Mouse (Mus musculus) cerebellum, postnatal 4 days (tissue): ENCODE data around the gene Map4k1.

Experiments used
- DNase-seq, 2 experiments: peaks; one replicate each; pipeline ENCODE4 v3.0.0; 2022; ENCODE audit warnings: low spot score in 2 of 2, mixed read lengths in 1 of 2

Gene Map4k1

DNA sequence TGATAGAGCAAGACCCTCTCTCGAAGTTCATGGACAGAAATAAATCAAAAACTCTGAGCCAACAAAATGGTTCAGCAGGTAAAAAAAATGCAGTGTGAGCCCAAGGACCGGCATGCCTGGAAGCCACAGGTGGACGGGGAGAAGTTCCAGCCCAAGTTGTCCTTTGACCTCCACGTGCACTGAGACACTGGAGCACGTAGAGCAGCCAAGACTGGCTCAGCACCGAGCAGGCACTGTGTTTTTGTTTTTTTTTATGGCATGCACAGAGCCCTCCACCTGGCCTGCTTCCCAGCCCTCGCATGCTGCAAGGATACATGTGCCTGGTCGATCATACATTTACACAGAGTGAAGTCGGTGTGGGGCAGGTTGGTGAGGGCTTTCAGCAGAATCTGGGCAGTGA, 4.3 kb upstream of the Map4k1 start:
- DNase-seq: no peak

DNA sequence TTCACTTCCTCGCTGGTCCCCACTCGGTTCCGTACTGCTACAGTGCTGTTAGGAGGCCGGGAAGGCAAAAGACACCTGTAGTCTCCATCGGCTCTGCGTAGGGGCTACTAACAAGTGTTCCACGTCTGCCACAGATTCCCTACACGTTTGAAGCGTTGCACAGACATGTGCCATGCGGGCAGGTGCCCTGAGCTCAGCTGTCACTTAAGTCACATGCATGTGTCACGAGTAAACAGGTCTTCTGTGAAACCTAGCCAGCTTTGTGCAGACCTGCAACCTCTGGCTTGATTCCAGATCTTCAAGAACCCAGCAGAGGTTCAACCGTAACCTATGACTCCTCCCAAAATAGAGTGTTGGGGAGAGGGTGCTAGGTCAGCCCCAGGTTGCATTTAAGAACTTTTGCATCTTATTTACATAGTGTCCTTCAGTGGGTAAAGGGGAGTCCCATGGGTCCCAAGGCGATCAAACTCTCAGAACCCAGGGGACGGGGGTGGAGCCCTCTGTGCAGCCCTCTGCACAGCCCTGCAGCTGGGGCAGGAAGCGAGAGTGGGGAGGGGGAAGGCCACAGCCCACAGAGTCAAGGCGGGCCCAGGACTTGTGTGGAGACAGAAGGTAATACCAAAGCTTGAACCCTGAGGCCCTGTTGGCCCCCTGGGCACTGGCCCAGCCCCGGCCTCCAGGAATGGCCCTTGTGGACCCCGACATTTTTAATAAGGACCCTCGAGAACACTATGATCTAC, 594 bp downstream of the Map4k1 start:
- no peak for DNase-seq

DNA sequence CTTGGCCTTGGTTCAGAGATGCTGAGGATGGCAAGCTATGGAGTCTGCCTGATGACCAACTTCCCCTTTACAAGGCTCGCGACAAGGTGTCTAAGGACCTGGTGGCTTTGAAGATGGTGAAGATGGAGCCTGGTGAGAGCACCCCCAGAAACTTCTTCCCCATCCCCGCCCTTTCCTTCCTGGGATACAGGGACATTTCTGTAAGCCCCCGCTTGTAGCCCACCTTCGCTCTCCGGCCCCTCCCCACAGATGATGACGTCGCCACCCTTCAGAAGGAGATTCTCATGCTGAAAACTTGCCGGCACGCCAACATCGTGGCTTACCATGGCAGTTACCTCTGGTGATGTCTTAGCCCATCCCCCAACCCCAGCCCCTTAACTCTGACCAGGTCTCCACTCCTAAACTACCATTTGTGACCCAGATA, 1.3 kb downstream of the Map4k1 start:
- DNase-seq: no peak

DNA sequence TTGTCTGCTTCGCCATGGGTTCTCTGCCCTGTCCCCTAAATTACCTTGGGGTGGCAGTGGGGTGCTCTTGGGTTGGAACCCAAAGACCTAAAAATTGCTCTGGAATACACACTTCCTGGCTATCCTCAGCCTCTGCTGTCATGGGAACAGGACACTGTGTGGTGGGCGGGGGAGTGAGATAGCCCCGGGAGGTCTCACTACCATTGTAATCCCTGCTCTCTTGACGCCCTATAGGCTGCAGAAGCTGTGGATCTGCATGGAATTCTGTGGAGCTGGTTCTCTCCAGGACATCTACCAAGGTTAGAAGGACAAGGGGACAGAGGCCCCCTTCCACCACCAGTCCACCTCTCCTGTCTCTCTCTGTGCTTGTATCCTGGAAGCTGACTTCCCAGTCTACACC, 2.0 kb downstream of the Map4k1 start:
- no peak for DNase-seq

DNA sequence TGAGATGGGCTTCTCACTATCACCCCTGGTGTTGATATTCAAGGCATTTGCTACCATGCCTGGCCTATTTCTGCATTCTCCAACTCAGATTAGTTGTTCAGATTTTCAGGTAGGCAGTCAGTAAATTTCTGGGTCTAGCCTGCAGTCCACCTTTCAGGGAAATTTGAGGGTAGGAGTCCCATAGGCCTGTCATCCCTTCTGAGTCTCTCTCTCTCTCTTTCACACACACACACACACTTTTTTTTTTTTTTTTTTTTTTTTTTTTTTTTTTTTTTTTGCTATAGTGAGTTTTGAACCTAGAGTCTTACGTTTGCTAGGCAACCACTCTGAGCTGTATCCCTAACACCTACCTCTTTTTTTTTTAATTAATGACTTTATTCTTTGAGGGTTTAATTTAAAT, 2.6 kb downstream of the Map4k1 start:
- DNase-seq: no peak

DNA sequence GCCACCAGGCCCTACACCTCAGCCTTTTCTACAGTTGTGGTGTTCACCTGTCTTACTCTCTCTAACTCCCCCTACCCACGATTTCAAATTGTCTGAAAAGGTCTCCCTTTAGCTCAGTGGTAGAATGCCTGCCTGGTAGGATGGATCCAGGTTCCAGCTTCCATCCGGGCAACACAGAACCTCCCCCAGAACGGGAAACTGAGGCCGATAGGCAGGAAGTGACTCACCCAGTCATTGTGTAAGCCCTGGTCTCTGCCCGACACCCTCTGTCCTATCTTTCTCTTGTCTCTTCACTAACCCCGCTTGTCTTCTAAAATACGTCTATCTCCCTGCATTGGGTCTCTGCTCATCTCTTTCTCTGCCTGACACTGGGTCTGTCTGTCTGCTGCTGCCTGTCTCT, 3.4 kb downstream of the Map4k1 start:
- DNase-seq: no peak

DNA sequence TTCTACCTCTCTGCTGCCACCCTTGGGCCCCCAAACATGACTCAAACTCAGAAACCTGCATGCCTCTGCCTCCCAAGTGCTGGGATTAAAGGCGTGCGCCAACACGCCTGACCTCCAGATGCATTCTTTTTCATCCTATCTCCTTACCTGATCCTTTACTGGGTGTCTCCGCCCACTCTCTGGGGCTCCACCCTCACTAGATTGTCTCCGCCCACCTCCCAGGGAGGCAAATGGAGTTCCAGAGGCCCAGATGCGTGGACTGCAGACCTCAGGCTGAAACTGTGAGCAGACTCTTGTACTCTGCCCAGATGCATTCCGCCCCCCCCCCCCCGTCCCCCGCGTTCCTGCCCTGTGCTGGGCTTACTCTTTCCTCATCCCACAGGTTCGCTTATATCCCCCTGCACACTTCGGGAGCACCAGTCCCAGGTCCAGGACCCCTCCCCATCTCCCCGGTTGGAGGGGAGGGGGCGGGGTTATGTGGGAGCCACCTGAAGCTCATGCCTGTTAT, 9.0 kb downstream of the Map4k1 start:
- no peak for DNase-seq

DNA sequence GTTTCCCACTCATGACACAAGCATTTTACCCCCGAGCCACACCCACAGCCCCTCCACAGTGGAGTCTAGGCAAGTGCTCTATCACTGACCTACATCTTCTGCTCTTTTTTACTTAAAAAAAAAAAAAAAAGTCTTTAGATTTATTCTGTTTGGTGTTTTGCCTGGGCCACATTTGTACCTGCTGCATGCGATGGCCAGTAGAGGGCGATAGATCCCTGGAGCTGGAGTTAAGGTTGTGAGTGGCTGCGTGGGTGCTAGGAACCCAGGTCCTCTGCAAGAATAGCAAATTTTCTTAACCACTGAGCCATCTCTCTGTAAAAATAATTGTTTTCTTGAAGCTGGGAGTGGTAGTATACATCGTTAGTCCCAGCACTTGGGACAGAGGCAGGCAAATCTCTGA, 9.8 kb downstream of the Map4k1 start:
- DNase-seq: no peak

DNA sequence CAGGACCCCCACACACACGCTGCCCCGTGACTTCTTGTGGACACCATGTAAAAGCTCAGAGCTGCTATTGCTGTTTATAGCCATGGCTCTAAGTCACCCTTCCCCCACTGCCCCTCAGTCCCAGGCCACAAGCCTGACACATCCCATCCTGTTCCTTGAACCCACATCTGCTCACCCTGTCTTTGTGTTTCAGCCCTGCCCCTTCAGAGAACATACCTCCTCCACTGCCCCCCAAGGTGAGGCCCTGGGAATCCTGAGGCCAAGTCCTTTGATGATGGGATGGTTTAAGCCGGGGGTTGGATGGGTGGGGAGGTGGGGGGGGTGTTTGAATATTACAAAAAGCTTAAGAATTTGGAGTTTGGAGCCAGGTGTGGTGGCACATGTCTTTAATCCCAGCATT, 11.1 kb downstream of the Map4k1 start:
- DNase-seq: no peak

DNA sequence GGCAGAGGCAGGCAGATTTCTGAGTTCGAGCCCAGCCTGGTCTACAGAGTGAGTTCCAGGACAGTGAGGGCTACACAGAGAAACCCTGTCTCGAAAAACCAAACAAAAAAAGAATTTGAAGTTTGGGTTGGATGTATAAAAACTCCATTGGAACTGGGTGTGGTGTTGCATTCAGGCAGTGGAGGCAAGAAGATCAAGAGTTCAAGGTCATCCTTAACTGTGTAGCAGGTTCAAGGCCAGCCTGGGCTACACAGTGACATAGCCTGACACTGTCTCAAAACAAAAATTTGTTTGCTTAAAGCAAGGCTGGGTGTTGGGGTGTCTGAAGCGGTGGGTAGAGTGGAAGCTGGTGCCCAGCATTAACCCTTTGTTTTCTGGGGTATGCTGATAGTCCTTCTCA, 11.6 kb downstream of the Map4k1 start:
- DNase-seq: no peak

DNA sequence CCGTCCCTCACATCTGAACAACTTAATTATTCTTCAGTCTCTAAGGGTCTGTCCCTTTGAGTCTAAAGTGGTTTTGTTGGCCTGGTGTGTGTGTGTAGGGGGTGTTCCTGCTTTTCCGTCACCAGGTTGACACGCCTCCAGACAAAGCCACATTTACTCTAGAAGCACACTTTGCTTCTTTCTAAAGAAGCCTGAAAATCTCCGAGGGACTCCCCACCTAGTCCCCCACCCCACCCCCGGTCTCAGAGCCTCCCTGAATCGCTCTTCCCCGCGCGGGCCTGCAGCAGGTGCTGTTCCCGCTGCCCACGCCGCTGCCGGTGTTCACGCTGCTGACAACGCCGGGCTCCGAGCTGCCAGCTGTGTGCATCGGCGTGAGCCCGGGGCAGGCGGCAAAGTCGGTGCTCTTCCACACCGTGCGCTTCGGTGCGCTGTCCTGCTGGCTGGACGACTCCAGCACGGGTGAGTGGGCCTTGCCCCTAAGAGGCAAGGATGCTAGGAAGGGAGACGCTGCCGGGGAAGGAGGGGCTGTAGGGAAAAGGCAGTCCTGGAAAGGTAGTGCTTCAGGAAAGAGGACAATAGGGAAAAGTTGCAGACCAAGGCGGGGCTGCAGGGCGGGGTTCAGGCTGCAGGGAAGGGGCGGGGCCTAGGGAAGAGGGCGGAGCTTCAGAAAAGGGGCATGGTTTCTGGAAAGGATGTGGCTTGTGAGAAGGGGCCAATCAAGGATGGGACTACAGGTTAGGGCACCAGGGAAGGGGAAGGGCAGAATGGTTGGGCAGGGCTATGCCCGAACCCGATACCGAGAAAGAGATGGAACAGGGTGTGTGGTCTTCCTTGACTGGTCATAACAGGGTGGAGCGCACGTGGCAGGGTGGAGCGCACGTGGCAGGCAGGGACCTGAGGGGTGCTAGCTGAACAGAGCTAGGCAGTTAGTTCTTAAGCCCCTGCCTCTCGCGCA, 19.1 kb downstream of the Map4k1 start:
- peak in 1 of 2 experiments; percentile 47 for DNase-seq

DNA sequence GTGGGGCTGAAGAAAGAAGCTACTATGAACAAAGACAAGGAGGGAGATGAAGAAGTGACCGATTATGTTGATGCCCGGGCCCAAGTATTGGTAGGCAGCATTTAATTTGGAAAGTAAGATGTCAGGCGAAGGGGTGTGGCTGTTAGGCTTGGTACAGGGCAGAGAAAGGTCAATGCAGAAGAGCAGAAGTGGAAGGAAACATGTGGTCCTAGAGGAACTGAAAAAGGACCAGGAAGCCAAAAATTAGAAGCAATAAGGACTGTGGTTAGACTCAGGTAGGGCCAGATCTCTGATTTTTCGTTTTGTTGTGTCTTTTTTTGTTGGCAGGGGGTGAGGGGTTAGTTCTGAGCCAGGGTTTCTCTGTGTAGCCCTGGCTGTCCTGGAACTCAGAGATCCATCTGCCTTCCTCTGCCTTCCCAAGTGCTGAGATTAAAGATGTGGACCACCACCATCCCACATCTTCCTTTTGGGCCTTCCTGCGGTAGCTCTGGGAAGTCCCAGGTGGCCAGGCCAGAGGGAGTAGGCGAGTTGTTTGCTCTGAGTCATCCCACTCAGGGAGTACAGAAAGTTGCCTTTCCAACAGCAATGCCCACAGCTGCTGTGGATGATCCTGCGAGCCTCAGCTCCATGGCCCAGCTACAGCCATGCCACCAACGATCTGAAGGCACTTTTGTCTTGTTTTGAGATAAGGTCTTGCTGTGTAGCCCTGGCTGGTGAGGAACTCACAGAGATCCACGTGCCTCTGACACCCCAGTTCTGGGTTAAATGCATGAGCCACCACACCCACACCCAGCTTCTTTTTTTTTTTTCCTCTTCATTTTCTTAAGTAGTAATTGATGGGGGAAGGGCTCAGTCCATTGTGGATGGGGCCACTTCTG, 25.6 kb downstream of the Map4k1 start:
- DNase-seq: no peak

DNA sequence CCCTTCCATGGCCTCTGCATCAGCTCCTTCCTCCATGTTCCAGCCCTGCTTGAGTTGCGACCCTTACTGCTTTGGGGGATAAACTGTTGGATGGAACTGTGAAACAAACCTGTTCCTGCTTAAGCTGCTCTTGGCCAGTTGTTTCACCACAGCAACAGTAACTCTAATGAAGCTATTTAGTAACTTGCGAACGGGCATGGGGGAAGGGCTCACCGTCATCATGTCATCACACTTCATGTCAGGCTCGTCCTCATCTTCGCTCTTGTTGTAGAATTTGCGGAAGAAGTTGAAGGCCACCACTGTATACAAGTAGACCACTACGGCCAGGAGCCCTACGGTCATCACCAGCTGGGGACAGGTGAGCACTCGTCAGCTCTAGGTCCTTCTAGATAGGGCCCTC, 26.3 kb downstream of the Map4k1 start:
- no peak for DNase-seq

DNA sequence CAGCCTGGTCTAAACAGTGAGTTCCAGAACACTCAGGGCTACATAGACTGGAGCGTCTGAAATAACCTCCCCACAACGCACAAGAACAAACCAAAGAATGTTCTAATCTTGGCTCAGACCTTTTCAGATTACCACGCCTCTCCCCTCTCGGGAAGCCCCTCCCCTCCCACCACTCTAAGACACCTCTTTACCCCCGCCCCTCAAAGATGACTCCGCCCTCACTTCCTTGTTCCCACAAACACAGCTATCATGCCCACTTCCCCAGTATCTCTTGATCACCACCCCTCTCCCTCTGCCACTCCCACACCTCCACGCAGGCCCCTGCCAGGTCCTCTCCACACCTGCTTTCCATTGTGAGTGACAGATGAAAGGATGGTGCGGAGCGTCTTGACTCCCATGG, 26.9 kb downstream of the Map4k1 start:
- no peak for DNase-seq

DNA sequence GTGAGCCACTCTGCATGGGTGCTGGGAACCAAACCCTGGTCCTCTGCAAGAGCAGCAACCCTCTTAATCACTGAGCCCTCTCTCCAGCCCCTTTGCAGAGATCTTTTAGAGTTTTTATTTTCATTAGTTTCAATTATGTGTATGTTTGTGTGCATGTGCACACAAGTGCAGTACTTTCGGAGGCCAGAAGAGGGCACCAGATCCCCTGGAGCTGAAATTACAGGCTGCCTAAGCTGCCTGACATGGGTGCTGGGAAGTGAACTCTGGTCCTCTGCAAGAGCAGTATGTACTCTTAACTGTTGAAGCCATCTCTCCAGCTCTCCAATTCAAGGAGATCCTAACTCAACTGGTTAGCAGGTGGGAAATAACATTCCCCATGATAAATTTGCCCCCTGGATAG, 33.1 kb downstream of the Map4k1 start:
- no peak for DNase-seq

DNA sequence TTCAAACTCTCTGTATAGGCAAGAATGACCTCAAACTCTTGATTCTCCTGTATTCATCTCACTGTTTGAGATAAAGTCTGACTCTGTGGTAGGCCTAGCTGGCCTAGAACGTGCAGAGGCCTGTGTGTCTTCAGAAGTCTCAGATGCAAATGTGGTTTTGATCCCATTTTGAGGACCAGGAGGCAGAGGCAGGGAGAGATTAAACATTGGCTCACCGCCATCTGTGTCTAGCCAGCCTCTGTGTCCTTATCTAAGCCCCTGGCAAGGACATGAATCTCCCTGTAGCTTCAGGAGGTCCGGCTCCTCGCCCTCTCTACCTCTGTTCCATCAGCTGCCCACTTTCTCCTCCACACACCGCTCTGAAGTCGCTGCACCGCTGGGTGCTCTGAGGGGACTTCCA, 34.6 kb downstream of the Map4k1 start:
- no peak for DNase-seq

DNA sequence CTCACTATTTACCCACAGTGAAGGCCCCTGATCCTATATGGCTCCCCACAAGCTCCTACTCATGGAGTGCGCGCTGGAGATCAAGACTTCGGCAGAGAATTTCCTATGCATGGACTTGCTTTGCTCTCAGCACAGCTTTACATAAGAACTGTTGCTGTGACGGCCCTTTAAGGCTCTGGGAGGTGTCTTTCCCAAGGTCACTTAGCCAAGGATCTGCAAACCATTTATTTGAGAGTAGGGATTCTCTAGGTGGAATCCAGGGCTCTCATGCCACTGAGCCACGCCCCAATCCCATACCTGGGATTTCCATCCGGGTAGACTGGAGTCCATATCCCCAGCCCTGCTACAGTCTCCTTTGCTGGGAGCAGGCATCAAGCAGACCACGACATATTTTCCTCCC, 35.4 kb downstream of the Map4k1 start:
- no peak for DNase-seq

DNA sequence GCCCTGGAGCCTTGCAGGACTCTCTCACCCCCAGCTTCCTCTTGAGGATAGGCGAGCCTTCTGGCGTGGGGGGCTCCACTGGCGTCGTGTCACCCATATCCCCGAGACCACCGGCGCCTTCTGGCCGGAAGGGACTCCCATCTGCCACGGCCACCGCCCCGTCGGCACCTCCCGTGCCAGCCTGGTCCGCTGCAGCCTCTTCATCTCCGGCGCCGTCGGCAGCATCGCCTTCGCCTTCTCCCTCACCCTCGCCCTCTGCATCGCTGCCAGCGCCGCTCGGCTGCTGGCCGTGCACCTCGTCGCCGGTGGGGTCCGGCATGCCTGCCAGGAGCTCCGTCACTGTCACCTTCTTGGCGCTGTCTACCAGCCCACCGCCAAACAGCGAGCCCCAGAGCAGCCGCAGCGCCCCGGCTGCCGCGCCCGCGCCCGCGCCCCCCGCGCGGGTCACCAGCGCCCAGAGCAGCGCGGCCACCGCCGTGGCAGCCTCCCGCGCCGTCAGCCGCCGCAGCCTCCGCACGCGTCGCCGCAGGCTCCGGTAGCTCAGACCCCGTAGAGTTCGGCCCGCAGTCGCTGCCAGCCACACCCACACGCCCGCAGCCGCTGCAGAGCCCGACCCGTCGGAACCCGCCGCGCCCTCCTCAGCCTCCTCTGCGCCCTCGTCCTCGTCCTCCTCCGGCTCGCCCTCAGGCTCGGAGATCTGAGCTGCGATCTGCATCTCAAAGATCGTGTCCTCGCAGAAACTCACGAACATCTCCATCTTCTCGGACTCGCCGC, 37.8 kb downstream of the Map4k1 start:
- DNase-seq: no peak

DNA sequence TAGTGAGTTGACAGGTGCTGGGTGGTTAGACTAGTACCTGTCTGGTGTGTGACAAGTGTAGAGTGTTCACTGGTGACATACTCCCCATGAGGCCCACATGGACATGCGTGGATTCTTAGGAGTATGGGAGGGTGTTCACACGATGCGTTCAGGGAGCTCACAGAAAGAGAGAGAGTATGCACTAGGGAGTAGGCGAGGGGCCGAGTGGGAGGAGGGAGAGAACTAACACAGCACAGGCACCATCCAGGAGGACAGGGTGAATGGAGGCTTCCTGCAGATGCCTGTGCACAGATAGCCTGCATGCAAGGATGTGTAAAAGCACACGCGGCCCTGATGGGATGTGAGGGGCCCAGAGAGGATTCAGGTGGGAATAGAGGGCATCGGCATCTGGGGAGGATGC, 40.6 kb downstream of the Map4k1 start:
- no peak for DNase-seq

DNA sequence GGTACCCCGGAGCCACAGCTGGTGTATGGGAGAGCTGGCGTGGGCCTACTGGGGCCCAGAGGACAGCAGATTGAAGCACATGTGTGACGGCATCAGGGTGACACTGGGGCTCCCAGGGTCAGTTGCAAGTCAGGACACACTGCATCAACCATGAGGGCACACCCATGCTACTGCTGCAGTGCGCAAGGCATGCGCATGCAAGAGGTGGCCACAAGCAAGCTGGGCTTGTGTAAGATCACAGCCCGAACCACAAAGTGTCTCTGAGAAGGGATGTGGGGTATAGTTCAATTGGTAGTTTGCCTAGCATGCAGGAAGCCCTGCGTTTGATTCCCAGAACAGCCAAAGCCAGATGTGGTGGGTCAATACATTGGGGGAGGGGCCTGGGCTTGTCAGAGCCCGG, 41.7 kb downstream of the Map4k1 start:
- no peak for DNase-seq

DNA sequence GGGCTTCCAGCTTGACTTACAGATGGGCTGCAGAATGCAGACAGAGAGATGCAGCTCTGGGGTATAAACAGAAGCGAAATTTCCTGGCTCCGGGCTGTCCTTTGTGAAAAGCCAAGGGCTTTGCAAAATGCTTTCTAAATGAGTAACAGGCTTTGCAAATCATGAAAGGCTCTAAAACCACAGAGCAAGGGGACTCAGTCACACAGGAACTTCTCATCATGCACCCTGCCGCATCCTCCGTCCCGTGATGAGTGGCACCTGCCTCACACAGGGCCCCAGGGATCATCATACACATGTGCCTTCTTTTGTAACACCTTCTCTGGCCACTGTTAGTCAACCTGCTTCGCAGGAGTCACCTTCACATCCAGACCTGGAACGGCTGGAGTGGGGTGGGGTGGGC, 43.7 kb downstream of the Map4k1 start:
- DNase-seq: no peak
